Mouse (Mus musculus) ES-Bruce4 (cell line): ENCODE data around the gene Lcn3. TPM values are rescaled to one million over a fixed set of nuclear protein-coding genes. Genes with fewer than 3 reads are reported as not detected.
"Not testable (repeated sequence)": the region's sequence is repeated elsewhere in the genome, so short reads cannot be mapped to it uniquely, and the experiment has no call there.

ENCODE experiments used
- H3K27ac ChIP-seq: 2 replicates; pipeline ENCODE4 v1.5.1; 2012; ENCODE audit warnings: low read length, inconsistent platforms; ENCODE audit not compliant: insufficient read depth
- H3K27me3 ChIP-seq: 2 replicates; pipeline ENCODE4 v1.6.1; 2012; ENCODE audit warnings: mild to moderate bottlenecking, low read length, inconsistent platforms; ENCODE audit not compliant: control insufficient read depth, poor library complexity, insufficient read depth, severe bottlenecking
- H3K36me3 ChIP-seq: 2 replicates; pipeline ENCODE4 v1.6.1; 2012; ENCODE audit warnings: inconsistent platforms, mild to moderate bottlenecking, low read length, moderate library complexity; ENCODE audit not compliant: control insufficient read depth, poor library complexity, insufficient read depth, severe bottlenecking
- H3K4me1 ChIP-seq: one replicate; pipeline ENCODE4 v1.8.1; 2011; ENCODE audit warnings: low read length; ENCODE audit not compliant: control insufficient read depth, insufficient read depth
- H3K4me3 ChIP-seq: 2 replicates; pipeline ENCODE4 v1.5.1; 2011; ENCODE audit warnings: low read depth, mild to moderate bottlenecking, low read length
- H3K9ac ChIP-seq: 2 replicates; pipeline ENCODE4 v1.6.1; 2012; ENCODE audit warnings: low read depth, mild to moderate bottlenecking, inconsistent platforms; ENCODE audit not compliant: poor library complexity, severe bottlenecking
- H3K9me3 ChIP-seq: replicated peaks from 2 replicates; pipeline ENCODE4 v1.6.1; 2012; ENCODE audit warnings: mild to moderate bottlenecking, low read length, inconsistent platforms; ENCODE audit not compliant: control insufficient read depth, poor library complexity, insufficient read depth, severe bottlenecking
- CTCF ChIP-seq: IDR thresholded peaks from one replicate; pipeline ENCODE4 v1.8.1; 2011; ENCODE audit warnings: low read depth, low read length
- EP300 ChIP-seq: IDR thresholded peaks from 2 replicates; pipeline ENCODE4 v1.6.1; 2011; ENCODE audit warnings: low read depth, low read length; ENCODE audit not compliant: insufficient read depth
- POLR2A ChIP-seq: IDR thresholded peaks from one replicate; pipeline ENCODE4 v1.8.1; 2011; ENCODE audit warnings: low read length; ENCODE audit not compliant: insufficient read depth
- polyA plus RNA-seq: library from polyadenylated mRNA; stranded (reverse); fragments of >200 nt; gene quantifications from 2 replicates; pipeline ENCODE4 v1.2.4, GENCODE M21; 2011; ENCODE audit warnings: low read depth; ENCODE audit not compliant: missing spikeins, insufficient read depth, insufficient read length

Lcn3 gene
- not detected in 2 replicates for polyA plus RNA-seq

DNA sequence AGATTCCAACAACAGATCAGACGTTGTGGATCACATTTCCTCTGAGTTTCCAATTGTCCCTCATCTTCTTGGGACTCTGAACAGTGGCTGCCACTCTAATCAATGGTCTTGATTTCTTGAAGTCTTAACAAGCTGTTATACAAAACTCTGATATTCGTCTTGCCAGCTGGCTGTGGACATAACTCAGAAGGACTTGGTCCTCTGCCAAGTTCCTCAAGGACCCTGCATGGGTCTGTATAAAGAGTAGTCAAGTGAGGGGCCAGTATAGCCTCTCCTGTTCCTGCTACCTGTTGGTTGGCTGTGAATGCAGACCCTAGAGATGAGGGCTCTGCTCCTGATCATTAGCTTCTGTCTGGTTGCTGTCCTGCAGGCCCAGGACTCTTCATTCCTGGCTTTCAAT lies at the start of gene Lcn3:
TSS of gene Lcn3 (plus strand) at position 301 of the 400 bp plus-strand sequence.
- no peaks in the 10 kb centered on the region for H3K9me3 ChIP-seq
- TF ChIP-seq EP300 (no peak), POLR2A (no peak), CTCF (no peak)
- H3K4me3 ChIP-seq: no peak within 1 kb of the TSS
- no peaks in the 10 kb centered on the region for H3K27me3 ChIP-seq
- no peak within 1 kb of the TSS for H3K27ac ChIP-seq
- no peak within 1 kb of the TSS for H3K9ac ChIP-seq
- H3K4me1 ChIP-seq: no peaks in the 10 kb centered on the region
- no peaks in the 10 kb centered on the region for H3K36me3 ChIP-seq

DNA sequence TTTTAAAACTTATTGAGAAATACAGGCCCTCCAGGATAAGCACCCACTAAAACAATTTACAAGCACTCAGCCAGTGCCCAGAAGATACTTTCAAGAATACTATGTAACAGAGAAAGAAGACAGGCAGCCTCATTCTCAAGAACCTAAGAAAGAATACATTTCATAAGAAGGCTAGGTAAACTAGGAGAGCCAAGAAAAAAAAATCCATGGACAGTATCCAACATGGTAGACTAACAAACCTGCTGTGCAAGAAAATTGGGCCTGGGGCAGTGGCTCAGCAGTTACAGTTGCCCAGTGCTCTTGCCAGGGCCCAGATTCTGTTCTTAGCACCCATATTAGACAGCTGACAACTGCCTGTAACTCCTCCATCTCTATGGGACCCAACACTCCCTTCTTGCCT lies 48.1 kb upstream of the Lcn3 start:
- TF ChIP-seq CTCF: no peak
- no peak for TF ChIP-seq EP300
- no peak for TF ChIP-seq POLR2A
- H3K36me3 ChIP-seq: no peaks in the 10 kb centered on the region
- no peaks in the 10 kb centered on the region for H3K27me3 ChIP-seq
- H3K9ac ChIP-seq: no peak overlapping the region
- no peaks in the 10 kb centered on the region for H3K4me1 ChIP-seq
- no peak overlapping the region for H3K4me3 ChIP-seq
- H3K27ac ChIP-seq: no peak overlapping the region
- H3K9me3 ChIP-seq: no peaks in the 10 kb centered on the region

DNA sequence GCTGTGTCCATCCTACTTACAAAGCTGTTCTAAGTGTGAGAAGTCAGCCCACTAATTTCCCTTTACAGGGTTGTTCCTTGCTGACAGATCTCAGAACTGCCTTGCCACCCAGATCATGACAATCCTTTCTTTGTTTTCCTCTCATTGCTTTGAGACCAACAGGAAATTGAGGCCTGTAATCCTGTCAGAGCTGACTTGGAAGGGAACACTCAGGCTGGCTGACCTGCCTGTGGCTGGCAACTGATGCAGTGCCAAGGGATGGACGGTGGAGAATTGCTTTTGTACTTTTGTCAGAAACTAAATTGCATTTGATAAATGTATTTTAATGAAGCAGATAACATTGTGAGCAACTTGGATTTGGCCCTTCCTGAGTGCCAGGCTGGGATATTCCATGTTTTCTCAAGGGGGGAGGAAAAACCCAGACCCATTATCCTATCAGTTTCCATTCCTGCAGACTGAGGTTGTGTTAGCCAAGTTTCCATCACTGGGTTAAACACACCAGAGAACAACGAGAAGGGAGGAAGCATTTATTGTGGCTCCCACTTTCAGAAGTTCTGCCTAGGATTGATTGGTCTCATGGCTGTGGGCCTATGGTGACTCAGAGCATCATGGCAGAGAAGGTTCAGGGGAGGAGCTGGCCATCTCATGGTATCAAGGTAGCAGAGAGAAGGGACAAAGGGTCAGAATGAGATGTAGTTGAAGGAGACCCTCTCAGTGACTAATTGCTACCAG lies 32.0 kb upstream of the Lcn3 start:
- Histone ChIP-seq H3K4me3 (no peak overlapping the region), H3K4me1 (no peaks in the 10 kb centered on the region), H3K9ac (no peak overlapping the region), H3K27ac (no peak overlapping the region), H3K9me3 (no peaks in the 10 kb centered on the region), H3K27me3 (no peaks in the 10 kb centered on the region), H3K36me3 (no peaks in the 10 kb centered on the region)
- no peak for TF ChIP-seq CTCF

DNA sequence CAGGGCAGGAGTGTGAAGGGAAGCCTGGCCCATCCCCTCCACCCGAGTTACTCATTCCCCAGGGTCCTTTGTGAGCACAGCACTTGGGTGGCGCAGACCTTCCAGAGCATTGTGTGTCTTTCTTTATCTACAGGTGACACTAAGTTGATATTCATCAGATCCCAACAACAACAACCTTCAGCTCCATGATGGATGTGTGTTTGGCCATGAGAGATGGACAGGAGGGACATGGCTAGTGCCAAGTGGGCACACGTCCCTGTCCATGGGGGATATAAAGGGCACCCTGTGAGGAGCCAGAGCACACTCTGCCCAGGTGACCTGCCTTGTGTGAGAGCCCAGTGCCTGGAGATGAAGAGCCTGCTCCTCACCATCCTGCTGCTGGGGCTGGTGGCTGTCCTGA lies 28.7 kb upstream of the Lcn3 start, which contains the start of gene Obp2b:
TSS of gene Obp2b (plus strand) at position 301 of the 400 bp plus-strand sequence.
- not testable (repeated sequence) for H3K9me3 ChIP-seq, H3K27ac ChIP-seq, H3K36me3 ChIP-seq, H3K4me3 ChIP-seq, H3K4me1 ChIP-seq, H3K27me3 ChIP-seq, H3K9ac ChIP-seq

DNA sequence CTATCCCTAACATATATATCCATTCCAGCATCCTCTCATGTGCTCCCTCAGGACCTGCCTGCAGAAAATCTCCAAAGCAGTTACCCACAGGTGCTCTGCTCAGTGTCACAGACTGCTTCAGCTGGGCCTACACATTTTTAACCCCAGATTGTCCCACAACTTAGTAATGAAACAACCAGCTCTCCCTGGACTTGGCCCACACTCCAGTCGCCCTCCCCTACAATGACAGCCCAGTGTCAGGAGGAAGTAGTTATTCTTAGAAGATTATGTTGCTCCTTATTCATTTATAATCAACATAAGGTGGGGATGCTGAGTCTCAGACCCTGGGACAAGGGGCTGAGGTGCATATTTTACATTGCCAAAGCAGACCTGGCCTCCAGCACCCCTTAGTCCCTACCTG lies 23.7 kb upstream of the Lcn3 start:
- Histone ChIP-seq H3K27ac (no peak overlapping the region), H3K36me3 (no peaks in the 10 kb centered on the region), H3K4me1 (no peaks in the 10 kb centered on the region), H3K4me3 (no peak overlapping the region), H3K9ac (no peak overlapping the region), H3K27me3 (no peaks in the 10 kb centered on the region), H3K9me3 (no peaks in the 10 kb centered on the region)
- TF ChIP-seq POLR2A (no peak), EP300 (no peak), CTCF (no peak)

DNA sequence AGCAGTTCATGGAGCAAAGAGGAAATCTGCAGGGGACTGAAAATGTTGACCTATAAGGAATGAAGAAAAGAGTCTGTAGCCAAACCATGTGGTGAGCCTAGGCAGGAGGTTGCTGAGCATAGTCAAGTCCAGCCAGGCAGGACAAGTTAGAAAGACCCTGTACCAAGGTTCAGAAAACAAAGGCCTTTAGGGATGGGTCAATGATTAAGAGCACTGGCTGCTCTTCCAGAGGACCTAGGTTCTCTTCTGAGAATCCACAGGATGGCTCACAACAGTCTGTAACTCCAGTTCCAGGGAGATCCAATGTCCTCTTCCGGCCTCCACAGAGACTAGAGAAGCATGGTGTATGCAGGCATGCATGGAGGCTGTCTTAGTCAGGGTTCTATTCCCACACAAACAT lies 11.2 kb upstream of the Lcn3 start:
- H3K4me1 ChIP-seq: no peaks in the 10 kb centered on the region
- H3K9ac ChIP-seq: no peak overlapping the region
- H3K27me3 ChIP-seq: no peaks in the 10 kb centered on the region
- TF ChIP-seq POLR2A (no peak), EP300 (no peak), CTCF (no peak)
- no peak overlapping the region for H3K27ac ChIP-seq
- no peaks in the 10 kb centered on the region for H3K36me3 ChIP-seq
- H3K9me3 ChIP-seq: no peaks in the 10 kb centered on the region
- H3K4me3 ChIP-seq: no peak overlapping the region

DNA sequence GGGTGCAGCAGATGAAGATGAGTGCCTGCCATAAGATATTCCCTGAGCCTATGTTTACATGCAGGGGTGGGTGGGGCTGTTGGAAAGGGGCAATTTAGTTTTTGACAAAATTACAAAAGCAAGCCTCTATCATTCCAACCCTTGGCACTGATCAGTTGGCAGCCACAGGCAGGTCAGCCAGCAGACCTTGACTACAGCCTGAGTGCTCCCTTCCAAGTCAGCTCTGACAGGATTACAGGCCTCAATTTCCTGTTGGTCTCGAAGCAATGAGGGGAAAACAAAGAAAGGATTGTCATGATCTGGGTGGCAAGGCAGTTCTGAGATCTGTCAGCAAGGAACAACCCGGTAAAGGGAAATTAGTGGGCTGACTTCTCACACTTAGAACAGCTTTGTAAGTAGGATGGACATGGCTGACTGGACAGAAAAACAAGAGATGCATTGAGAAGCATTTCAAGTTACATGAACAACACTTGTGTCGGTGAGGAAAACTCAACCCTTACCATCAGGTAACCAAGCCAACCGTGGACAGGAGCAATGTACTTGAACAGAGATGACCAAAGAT lies 7.2 kb upstream of the Lcn3 start:
- H3K9ac ChIP-seq: no peak overlapping the region
- TF ChIP-seq EP300 (no peak), CTCF (no peak), POLR2A (no peak)
- H3K9me3 ChIP-seq: no peaks in the 10 kb centered on the region
- no peaks in the 10 kb centered on the region for H3K4me1 ChIP-seq
- H3K36me3 ChIP-seq: no peaks in the 10 kb centered on the region
- no peak overlapping the region for H3K4me3 ChIP-seq
- H3K27ac ChIP-seq: no peak overlapping the region
- no peaks in the 10 kb centered on the region for H3K27me3 ChIP-seq
